Mouse (Mus musculus): ENCODE results near the gene Pard6a.

DNA sequence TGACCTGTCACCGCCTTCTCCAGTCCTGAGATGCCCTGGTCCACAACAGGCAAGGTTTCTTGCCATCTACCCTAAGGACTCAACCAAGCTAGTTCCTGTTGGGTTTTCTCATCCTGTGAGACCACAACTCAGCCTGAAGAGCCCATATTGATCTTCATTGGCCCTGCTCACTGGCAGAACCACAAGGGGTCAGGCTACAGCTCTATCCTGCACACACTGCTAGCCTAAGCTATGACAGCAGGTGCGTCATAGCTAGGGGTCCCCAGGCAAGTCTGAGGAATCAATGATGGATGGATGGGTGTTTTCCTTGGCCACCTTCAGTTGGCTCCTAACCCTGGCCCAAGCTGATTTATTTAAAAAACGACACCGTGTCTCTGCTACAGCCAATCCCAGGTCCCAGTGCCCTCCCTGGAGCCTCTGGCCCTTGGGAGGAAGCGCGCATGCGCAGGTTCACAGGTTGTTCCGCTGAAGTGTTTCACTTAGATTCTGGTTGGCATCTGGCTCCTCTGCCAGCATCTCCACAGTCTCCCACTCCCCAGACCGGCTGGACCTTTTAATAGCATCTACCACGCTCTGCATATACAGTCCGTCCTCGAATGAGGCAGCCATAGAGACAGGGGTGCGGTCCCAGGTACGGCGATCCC is 15.5 kb downstream of the Pard6a start:
- TF ChIP-seq GATA1 (IDR thresholded peaks at IDR 0.05; ENCODE audit: low read length) (no peak), TAL1 (IDR thresholded peaks at IDR 0.05; ENCODE audit: low read length) (no peak)

All from erythroblast, embryonic 14.5 days (primary cell).